Mouse (Mus musculus) hindbrain, embryonic 10.5 days (tissue): ENCODE measurements around the gene Lrrc49. TPM values are rescaled to one million over a fixed set of nuclear protein-coding genes. Genes with fewer than 3 reads are reported as not detected.

Experiments
- DNase-seq: peaks from one replicate; pipeline ENCODE4 v3.0.0-alpha.2; 2017; ENCODE audit warnings: low spot score
- H3K27ac ChIP-seq: fragments of 300-500 bp; sonication (generic); 2 replicates; pipeline ENCODE4 v1.5.1; 2016; ENCODE audit warnings: mild to moderate bottlenecking, moderate library complexity
- H3K27me3 ChIP-seq: fragments of 300-500 bp; sonication (generic); 2 replicates; pipeline ENCODE4 v1.6.1; 2016; ENCODE audit warnings: mild to moderate bottlenecking; ENCODE audit not compliant: poor library complexity, insufficient read depth, severe bottlenecking
- H3K36me3 ChIP-seq: fragments of 300-500 bp; sonication (generic); 2 replicates; pipeline ENCODE4 v1.6.1; 2016; ENCODE audit warnings: mild to moderate bottlenecking, moderate library complexity
- H3K4me1 ChIP-seq: fragments of 300-500 bp; sonication (generic); replicated peaks from 2 replicates; pipeline ENCODE4 v1.6.1; 2016; ENCODE audit warnings: mild to moderate bottlenecking
- H3K4me3 ChIP-seq: fragments of 300-500 bp; sonication (generic); 2 replicates; pipeline ENCODE4 v1.5.1; 2016; ENCODE audit warnings: mild to moderate bottlenecking, moderate library complexity
- H3K9me3 ChIP-seq: fragments of 300-500 bp; sonication (generic); 2 replicates; pipeline ENCODE4 v1.6.1; 2016; ENCODE audit warnings: mild to moderate bottlenecking, moderate library complexity
- WGBS: fragments of 180-500 bp; shearing (Covaris S2); methylation state at CpG from one replicate; pipeline ENCODE4 v1.1.7; 2016; 5-methylcytosine and 5-hydroxymethylcytosine counted together
- polyA plus RNA-seq: library from polyadenylated mRNA; unstranded; fragments of >200 nt; fragmentation: Nextera tagmentation; extraction: Ambion mirVana; gene quantifications from 2 replicates; pipeline ENCODE4 v1.2.1, GENCODE M21; 2016

The Lrrc49 gene
- polyA plus RNA-seq, 1 experiment from 2014 or later, result 38.6 TPM

DNA sequence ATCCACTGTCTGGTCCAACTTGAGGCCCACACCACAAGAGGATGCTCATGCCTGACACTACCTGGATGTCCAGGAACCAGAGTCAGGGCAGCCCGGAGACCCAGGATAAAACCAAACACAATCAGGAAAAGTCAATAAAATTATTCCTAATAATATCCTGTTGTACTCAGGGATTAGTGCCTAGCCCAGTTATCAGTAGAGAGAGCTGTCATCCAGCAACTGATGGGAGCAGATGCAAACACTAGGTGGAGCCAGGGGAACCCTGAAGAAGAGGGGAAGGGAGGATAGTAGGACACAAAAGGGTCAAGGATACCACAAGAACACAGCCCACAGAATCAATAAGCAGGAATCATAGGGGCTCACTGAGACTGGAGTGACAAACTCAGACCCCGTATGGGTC is 19.6 kb upstream of the Lrrc49 start:
- Histone ChIP-seq H3K27ac (no peak overlapping the region), H3K4me1 (peaks cover 4% of the 10 kb centered on the region), H3K9me3 (no peaks in the 10 kb centered on the region), H3K4me3 (no peak overlapping the region), H3K27me3 (peaks cover 7% of the 10 kb centered on the region), H3K36me3 (no peaks in the 10 kb centered on the region)
- DNase-seq, result no peak
- 91% methylated on average over 2 of the region's 2 CpGs for WGBS

DNA sequence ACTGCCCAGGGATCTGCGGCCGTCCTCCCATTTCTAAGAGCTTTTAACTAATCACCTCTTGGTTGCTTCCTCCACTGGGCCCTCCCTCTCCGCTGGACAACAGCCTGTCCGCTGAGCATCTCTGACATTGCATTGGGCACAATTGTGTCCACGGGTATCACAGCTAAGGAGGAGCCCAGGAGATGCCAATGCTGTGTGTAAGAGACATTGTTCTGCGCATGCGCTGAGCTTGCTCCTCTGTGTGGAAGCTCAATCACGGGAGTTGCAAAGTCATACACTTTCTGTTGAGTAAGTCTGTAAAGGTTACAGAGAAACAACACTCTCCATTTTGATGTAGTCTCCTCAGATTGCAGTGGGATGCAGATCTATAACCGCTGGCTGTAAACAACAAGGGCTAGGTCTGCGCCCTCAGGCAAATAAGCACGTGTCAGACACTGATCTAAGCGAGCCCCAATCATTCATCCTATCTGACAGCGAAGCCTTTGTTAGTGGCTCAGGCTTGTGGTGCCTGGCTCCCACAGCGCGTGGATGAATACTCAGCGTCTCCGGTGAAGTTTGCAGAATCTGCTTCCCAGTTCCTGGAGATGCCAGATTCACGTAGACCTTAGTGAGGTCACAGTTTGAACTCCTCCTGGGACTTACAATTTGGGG is 11.7 kb upstream of the Lrrc49 start:
- H3K36me3 ChIP-seq, result no peaks in the 10 kb centered on the region
- no peak overlapping the region for H3K4me3 ChIP-seq
- WGBS, result 68% methylated on average over 18 of the region's 18 CpGs
- no peaks in the 10 kb centered on the region for H3K27me3 ChIP-seq
- no peaks in the 10 kb centered on the region for H3K9me3 ChIP-seq
- peak; percentile 40 for DNase-seq
- H3K4me1 ChIP-seq, result peaks cover 7% of the 10 kb centered on the region; the same call in 1 of the 2 replicates
- 0 out of 2 replicates have a peak overlapping the region, but pooled peaks have one; percentile 56 for H3K27ac ChIP-seq

DNA sequence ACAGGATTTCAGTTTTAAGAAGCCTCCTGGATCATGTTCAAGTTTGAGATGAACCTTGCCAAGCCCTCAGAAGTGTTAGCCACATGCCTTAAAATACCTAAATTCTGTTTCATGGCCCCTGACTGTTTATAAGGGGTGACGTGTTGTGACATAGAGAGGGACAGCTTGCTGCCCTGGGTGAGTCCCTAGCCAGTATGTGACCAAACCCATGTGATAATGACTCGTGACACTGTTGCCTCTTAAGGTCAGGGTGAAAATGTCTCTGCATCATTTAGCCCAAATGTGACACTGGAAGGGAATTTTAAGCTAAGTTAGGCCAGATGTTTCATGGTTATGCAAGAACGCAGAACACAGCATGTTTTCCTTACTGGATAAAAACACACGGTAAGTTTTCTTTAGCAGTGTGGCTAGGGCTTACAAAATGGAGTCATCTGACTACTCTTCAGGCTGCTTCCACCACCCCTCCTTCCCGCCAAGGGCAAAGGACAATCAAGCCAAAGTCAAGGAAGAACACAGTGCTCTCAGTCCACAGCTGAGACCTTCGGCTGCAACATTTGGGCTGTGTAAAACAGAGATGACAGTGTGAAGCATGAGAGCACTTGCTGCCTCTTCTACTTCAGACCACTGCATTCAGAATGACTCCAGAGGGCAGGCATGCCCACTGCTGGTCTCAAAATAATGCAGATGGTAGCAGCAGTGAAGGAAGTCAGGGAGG is 8.5 kb upstream of the Lrrc49 start:
- peaks cover 7% of the 10 kb centered on the region; the same call in 1 of the 2 replicates for H3K4me1 ChIP-seq
- H3K4me3 ChIP-seq, result no peak overlapping the region
- no peaks in the 10 kb centered on the region for H3K36me3 ChIP-seq
- no peaks in the 10 kb centered on the region for H3K9me3 ChIP-seq
- DNase-seq, result no peak
- H3K27me3 ChIP-seq, result 0 out of 2 replicates have a peak, but pooled peaks cover 3% of the 10 kb centered on the region
- 71% methylated on average over 6 of the region's 6 CpGs for WGBS
- H3K27ac ChIP-seq, result no peak overlapping the region

DNA sequence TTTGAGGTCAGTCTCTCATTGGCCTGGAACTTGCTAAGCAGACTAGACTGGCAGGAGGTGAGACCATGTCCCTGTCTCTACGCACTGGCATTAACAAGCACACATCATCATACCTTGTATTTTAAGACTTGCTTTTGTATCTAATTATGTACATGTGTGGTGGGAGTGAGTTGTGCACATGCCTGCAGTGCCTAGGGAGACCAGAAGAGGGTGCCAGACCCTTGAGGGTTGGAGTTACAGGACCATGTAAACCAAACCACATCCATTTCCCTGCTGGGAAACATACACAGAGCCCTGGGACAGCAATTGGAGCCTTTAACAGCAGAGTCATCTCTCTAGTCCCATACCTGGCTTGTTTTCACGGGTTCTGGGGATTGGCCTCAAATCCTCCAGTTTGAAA is 6.0 kb upstream of the Lrrc49 start:
- H3K4me3 ChIP-seq, result no peak overlapping the region
- 0 out of 2 replicates have a peak, but pooled peaks cover 3% of the 10 kb centered on the region for H3K27me3 ChIP-seq
- no peaks in the 10 kb centered on the region for H3K4me1 ChIP-seq
- no peaks in the 10 kb centered on the region for H3K9me3 ChIP-seq
- WGBS, result 61% methylated on average over 2 of the region's 2 CpGs
- no peaks in the 10 kb centered on the region for H3K36me3 ChIP-seq
- no peak overlapping the region for H3K27ac ChIP-seq
- DNase-seq, result peak; percentile 22

DNA sequence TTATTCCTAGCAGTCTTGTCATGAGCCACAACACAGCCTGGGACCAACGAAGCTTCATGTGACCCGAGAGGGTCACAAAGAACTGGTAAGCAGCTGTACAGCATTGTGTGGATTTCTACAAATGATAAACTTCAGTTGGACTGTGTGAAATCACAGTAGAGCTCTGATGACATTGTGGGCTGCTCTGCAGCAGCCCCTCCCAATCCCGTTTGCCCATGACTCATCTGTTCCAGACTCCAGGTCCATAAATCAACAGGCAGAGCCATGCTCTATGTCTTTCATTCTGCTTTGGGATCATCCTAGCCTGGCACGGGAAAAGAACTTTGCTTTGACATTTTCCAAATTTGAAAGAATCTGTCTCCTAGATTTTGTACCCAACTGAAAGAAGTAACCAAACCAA is 4.7 kb upstream of the Lrrc49 start:
- Histone ChIP-seq H3K4me1 (peaks cover 6% of the 10 kb centered on the region), H3K36me3 (no peaks in the 10 kb centered on the region), H3K9me3 (no peaks in the 10 kb centered on the region), H3K4me3 (no peak overlapping the region), H3K27me3 (0 out of 2 replicates have a peak, but pooled peaks cover 3% of the 10 kb centered on the region), H3K27ac (no peak overlapping the region)
- no peak for DNase-seq
- 75% methylated on average over 4 of the region's 4 CpGs for WGBS

DNA sequence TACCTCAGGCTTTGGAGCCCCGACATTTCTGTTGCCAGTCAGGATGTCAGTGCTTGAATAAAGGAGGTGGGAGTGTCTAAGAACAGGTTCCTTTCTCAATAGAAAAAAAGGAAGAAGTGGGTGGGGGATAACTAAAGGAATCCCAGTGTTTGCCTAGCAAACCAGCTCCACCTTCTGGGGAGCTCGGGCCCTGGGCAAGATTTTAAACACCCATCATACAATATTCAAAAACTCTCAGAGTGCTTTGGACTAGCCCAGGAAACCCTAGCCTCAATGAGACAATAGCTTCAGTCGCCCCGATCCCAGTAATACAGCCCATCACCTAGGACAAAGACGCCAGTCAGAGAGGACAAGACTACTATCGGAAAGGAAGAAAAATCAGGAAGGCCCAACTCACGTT is 543 bp downstream of the Lrrc49 start:
- Histone ChIP-seq H3K4me3 (peak overlapping the region; percentile 66), H3K36me3 (peaks cover 25% of the 10 kb centered on the region), H3K27ac (peak overlapping the region; percentile 96), H3K9me3 (no peaks in the 10 kb centered on the region), H3K27me3 (no peaks in the 10 kb centered on the region), H3K4me1 (peaks cover 15% of the 10 kb centered on the region)
- WGBS, result 1% methylated on average over 7 of the region's 7 CpGs
- no peak for DNase-seq

DNA sequence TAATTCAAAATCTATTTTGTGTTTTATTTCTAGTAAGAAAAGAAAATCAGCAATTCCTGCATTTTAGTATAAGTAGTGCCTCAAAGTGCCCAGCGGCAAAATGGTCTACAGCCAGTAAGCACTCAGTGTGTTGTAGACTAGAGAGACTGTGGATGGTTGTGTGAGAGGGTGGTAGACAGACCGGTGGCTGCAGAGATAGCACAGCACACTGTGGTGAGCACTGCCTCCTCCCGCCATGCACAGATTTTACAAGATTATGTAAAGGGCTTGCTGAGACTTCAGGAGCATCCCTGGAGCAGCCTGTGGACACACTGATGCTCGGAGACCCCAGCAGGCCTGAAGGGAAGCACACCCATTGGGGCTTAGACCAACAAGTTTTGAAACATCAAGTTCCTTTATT is 5.2 kb downstream of the Lrrc49 start:
- Histone ChIP-seq H3K36me3 (peaks cover 69% of the 10 kb centered on the region), H3K27me3 (no peaks in the 10 kb centered on the region), H3K27ac (no peak overlapping the region), H3K9me3 (no peaks in the 10 kb centered on the region), H3K4me3 (no peak overlapping the region), H3K4me1 (peaks cover 9% of the 10 kb centered on the region; the same call in 1 of the 2 replicates)
- DNase-seq, result no peak
- 89% methylated on average over 4 of the region's 4 CpGs for WGBS

DNA sequence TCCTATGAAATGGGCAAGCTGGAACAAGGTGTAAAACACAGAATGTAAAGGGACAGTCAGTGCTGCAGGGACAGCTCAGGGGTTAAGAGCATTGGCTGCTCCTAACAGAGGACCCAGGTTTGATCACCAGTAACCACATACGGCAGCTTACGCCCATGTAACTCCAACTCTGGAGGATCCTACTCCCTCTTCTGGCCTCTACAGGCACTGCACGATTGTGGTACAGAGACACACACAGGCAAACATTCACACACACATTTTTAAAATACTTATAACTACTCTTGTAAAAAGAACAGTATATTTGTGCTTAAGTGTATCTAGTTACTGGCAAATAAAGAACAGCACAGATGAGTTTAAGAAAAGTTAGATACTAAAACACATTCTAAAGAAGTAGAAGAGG is 7.0 kb downstream of the Lrrc49 start:
- Histone ChIP-seq H3K27me3 (no peaks in the 10 kb centered on the region), H3K4me1 (no peaks in the 10 kb centered on the region), H3K27ac (no peak overlapping the region), H3K4me3 (no peak overlapping the region), H3K36me3 (peaks cover 87% of the 10 kb centered on the region), H3K9me3 (no peaks in the 10 kb centered on the region)
- WGBS, result 84% methylated on average over 3 of the region's 3 CpGs
- no peak for DNase-seq

DNA sequence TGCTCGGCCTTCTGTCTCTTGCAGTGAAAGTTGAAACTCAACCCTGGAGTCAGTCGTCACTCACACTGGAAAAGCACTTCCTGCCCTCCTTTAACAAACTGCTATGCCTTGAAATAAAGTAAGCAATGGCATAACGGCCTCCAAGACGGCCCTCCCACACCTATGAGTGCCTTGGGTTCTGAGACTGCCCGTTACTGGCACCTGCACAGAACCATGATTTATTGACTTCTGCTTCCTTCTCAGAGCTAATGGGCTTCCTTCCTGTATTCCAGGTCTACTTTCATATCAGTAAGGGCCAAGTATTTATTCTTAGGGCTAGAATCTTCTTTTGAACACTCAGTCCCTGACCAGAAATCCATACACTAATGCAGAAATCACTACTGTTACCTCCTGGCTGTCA is 9.0 kb downstream of the Lrrc49 start:
- DNase-seq, result no peak
- peaks cover 87% of the 10 kb centered on the region for H3K36me3 ChIP-seq
- H3K9me3 ChIP-seq, result no peaks in the 10 kb centered on the region
- no peaks in the 10 kb centered on the region for H3K27me3 ChIP-seq
- H3K4me1 ChIP-seq, result no peaks in the 10 kb centered on the region
- no peak overlapping the region for H3K4me3 ChIP-seq
- H3K27ac ChIP-seq, result no peak overlapping the region
- 80% methylated on average over 5 of the region's 5 CpGs for WGBS

DNA sequence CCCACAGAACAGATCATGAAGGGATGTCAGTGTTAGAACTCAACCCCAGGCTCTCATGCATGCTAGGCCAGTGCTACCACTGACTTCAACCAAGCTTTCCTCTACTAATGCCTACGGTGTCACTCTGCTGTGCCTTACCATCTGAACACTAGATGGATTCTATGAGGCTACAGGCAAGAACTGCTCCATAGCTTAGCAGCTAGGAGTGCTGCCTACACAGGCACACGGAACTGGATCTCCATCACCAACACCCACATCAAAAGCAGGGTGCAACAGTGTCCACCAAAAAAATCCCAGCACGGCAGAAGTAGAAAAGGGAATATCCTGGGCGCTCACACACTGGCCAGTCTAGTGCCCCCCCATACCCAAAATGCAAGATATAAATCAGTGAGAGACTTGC is 11.5 kb downstream of the Lrrc49 start:
- WGBS, result 97% methylated on average over 4 of the region's 4 CpGs
- Histone ChIP-seq H3K27me3 (no peaks in the 10 kb centered on the region), H3K36me3 (peaks cover 78% of the 10 kb centered on the region), H3K9me3 (no peaks in the 10 kb centered on the region), H3K27ac (no peak overlapping the region), H3K4me1 (no peaks in the 10 kb centered on the region), H3K4me3 (no peak overlapping the region)
- DNase-seq, result no peak

DNA sequence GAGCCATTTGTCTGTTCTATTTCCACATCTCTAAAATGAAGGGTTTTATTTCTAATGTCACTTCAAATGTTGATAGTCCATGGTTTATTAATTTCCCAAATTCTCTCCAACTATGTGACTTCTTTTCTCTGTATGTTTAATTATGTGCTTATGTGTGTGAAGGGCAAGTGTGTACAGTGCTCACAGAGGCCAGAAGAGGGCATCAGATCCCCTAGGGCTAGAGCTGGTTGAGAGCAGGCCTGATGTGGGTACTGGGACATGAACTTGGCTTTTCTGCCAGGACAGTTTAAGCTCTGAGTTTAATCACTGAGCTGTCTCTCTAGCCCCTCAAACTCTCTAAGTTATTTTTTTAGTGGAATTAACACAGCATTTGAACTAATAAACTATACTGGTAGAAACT is 13.2 kb downstream of the Lrrc49 start:
- no peaks in the 10 kb centered on the region for H3K9me3 ChIP-seq

DNA sequence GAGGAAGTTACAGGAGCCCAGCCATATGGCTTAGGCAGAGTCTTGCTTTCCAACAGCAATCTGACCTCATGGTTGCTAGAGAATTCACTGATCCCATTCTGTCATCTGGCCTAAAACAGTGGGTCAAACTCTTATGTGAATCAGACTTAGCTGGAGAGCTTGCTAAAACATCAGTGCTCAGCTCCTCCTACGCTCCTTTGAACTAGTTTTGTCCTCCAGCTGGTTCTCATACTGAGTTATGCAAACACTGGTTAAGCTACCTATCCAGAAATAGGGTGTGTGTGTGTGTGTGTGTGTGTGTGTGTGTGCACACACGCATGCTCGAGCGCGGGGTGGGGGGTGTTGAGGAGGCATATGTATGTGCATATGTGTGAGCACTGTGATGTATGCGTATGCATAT is 15.4 kb downstream of the Lrrc49 start:
- Histone ChIP-seq H3K4me1 (no peaks in the 10 kb centered on the region), H3K36me3 (peaks cover 77% of the 10 kb centered on the region)
- DNase-seq, result no peak

More for the DNA sequence above, 13.2 kb downstream of the Lrrc49 start:
- H3K4me3 ChIP-seq, result no peak overlapping the region
- no peaks in the 10 kb centered on the region for H3K27me3 ChIP-seq
- peaks cover 80% of the 10 kb centered on the region for H3K36me3 ChIP-seq
- no peaks in the 10 kb centered on the region for H3K4me1 ChIP-seq
- DNase-seq, result no peak
- H3K27ac ChIP-seq, result no peak overlapping the region

DNA sequence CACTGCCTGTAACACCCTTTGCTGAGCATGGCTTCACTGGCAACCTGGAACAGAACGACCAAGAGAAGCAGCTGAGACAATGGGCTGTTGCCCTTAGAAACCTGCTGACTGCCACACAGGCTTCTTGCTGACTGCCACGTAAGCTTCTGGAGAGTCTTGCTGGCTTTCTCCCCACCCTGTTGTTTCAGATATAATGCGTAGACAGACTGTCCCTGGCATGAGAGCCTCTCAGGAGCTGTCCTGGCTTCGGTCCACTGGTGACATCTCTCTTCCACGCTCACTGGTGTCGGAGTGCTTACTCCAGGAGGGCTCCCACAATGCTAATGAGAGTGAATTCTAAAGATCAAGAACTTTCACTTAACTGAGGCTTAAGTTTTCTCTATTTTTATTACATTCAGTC is 19.1 kb downstream of the Lrrc49 start:
- no peak for DNase-seq
- Histone ChIP-seq H3K27ac (no peak overlapping the region), H3K36me3 (peaks cover 73% of the 10 kb centered on the region), H3K27me3 (no peaks in the 10 kb centered on the region), H3K4me3 (no peak overlapping the region), H3K4me1 (no peaks in the 10 kb centered on the region), H3K9me3 (no peaks in the 10 kb centered on the region)
- 79% methylated on average over 6 of the region's 6 CpGs for WGBS

More for the DNA sequence above, 15.4 kb downstream of the Lrrc49 start:
- H3K27ac ChIP-seq, result no peak overlapping the region
- H3K9me3 ChIP-seq, result no peaks in the 10 kb centered on the region
- no peaks in the 10 kb centered on the region for H3K27me3 ChIP-seq
- H3K4me3 ChIP-seq, result no peak overlapping the region
- WGBS, result 96% methylated on average over 6 of the region's 6 CpGs
